Mouse (Mus musculus) hindbrain, embryonic 11.5 days (tissue): ENCODE results near the gene Snx11. TPM values are rescaled to one million over a fixed set of nuclear protein-coding genes. Genes with fewer than 3 reads are reported as not detected.

Experiments
- ATAC-seq: fragments of 200-750 bp; cut with Nextera tagmentation; 2 replicates; pipeline ENCODE4 v1.8.0; 2017; ENCODE audit warnings: mild to moderate bottlenecking, moderate TSS enrichment, moderate library complexity; ENCODE audit not compliant: low FRiP score
- DNase-seq: peaks from one replicate; pipeline ENCODE4 v3.0.0-alpha.2; 2015; ENCODE audit warnings: low spot score
- H3K27ac ChIP-seq: fragments of 300-500 bp; sonication (generic); 2 replicates; pipeline ENCODE4 v1.5.1; 2014; ENCODE audit warnings: mild to moderate bottlenecking, low read depth, low read length
- H3K27me3 ChIP-seq: fragments of 300-500 bp; sonication (generic); 2 replicates; pipeline ENCODE4 v1.6.1; 2014; ENCODE audit warnings: mild to moderate bottlenecking, low read length, moderate library complexity, mixed read lengths; ENCODE audit not compliant: control insufficient read depth, insufficient read depth
- H3K36me3 ChIP-seq: fragments of 300-500 bp; sonication (generic); 2 replicates; pipeline ENCODE4 v1.6.1; 2014; ENCODE audit warnings: mild to moderate bottlenecking, low read length, moderate library complexity, mixed read lengths; ENCODE audit not compliant: control insufficient read depth, insufficient read depth
- H3K4me1 ChIP-seq: fragments of 300-500 bp; sonication (generic); replicated peaks from 2 replicates; pipeline ENCODE4 v1.6.1; 2014; ENCODE audit warnings: low read length, mixed read lengths; ENCODE audit not compliant: control insufficient read depth, insufficient read depth
- H3K4me2 ChIP-seq: fragments of 300-500 bp; sonication (generic); replicated peaks from 2 replicates; pipeline ENCODE4 v1.6.1; 2014; ENCODE audit warnings: mild to moderate bottlenecking, low read depth, low read length
- H3K4me3 ChIP-seq: fragments of 300-500 bp; sonication (generic); 2 replicates; pipeline ENCODE4 v1.5.1; 2014; ENCODE audit warnings: low read depth, low read length
- H3K9ac ChIP-seq: fragments of 300-500 bp; sonication (generic); 2 replicates; pipeline ENCODE4 v1.6.1; 2014; ENCODE audit warnings: low read depth, low read length
- H3K9me3 ChIP-seq: fragments of 300-500 bp; sonication (generic); 2 replicates; pipeline ENCODE4 v1.6.1; 2016; ENCODE audit warnings: low read length; ENCODE audit not compliant: control insufficient read depth
- WGBS: fragments of 180-500 bp; shearing (Covaris S2); extraction: QIAGEN DNeasy Blood & Tissue Kit; methylation state at CpG from one replicate; pipeline ENCODE4 v1.1.7; 2014; 5-methylcytosine and 5-hydroxymethylcytosine counted together
- polyA plus RNA-seq: library from polyadenylated mRNA; unstranded; fragments of >200 nt; fragmentation: Nextera tagmentation; extraction: Ambion mirVana; gene quantifications from 2 replicates; pipeline ENCODE4 v1.2.1, GENCODE M21; 2014

Snx11 gene
- 13.8 and 14.4 TPM in 2 replicates for polyA plus RNA-seq

DNA sequence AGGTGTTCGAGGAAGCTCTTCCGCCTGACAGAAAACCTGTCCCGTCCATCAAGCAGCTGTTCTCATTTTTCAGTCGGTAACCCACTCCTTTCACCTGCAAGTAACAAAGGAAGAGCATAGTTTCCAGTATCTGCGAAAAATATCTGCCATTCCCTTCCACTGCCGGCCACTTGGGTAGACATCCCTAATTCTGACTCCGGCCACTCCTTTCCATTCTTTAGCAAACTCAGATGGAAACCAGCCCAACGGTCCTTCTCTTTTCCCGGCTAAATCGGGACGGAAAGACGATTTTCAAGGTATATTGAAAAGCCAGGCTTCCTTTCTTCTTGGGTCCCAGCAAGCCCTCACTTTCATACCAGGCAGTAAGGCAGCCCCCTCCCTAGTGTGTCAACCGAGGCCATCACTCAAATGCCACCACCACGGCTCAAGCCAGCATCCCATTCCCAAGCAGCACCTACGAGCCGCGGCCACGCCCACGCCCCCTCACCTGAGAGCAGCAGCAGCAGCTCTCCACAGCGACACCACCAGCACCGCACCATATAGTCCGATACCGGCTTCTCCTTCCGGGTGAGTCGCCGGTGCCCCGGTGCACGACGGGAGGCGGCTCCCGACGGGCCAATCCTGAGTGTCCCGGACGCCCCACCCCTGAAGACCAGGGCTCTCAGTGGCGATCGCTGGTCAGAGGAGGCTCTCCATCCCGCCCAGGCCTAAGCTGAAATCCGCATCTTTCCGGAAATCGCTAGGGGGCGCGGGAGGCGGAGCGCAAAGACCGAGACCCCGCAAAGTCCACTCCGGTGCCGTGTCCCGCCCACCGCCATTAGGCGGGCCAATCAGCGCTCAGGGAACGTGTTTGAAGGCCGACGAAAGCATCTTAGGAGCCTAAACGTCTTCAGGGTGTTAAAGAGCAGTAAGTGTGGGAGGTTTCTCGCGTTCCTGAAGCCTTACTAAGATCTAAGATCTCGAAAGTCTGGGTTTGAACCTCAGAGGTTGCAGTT lies at the start of gene Snx11:
Snx11 (minus strand) TSS at position 592 of the 995 bp plus-strand sequence.
- H3K4me1 ChIP-seq: peaks cover 2% of the 10 kb centered on the region; the same call in 1 of the 2 replicates
- WGBS: 2% methylated on average over 59 of the region's 59 CpGs
- H3K36me3 ChIP-seq: no peaks in the 10 kb centered on the region
- DNase-seq (peak; percentile 99), ATAC-seq (peak; percentile 98)
- H3K9ac ChIP-seq: peak within 1 kb of the TSS; percentile 53
- H3K9me3 ChIP-seq: no peaks in the 10 kb centered on the region
- H3K27me3 ChIP-seq: no peaks in the 10 kb centered on the region
- H3K4me3 ChIP-seq: peak within 1 kb of the TSS; percentile 69
- peak within 1 kb of the TSS; percentile 80 for H3K4me2 ChIP-seq
- H3K27ac ChIP-seq: peak within 1 kb of the TSS; percentile 59; the same call in 1 of the 2 replicates

DNA sequence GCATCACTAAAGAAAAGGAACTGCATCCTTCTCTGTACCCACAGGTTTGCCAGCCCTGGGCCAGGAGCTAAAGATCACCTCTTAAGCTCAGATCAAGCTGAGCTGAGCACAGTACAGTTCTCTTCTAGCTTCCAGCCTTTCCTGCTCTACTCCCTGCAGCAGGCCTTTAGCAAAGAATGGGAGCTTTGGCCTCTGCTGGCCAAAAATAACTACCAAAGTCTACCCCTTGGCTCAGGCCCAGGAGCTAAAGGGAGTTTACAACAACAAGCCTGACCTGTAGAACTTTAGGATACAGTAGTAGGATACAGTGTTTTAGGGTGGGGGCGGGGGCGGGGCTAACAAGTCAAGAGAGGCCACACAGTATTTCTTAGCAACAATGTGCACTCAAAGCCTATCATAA lies 49.1 kb upstream of the Snx11 start:
- Histone ChIP-seq H3K9me3 (no peaks in the 10 kb centered on the region), H3K36me3 (0 out of 2 replicates have a peak, but pooled peaks cover 6% of the 10 kb centered on the region), H3K4me2 (peak overlapping the region; percentile 17; the same call in 1 of the 2 replicates), H3K4me1 (peaks cover 12% of the 10 kb centered on the region), H3K4me3 (no peak overlapping the region), H3K9ac (peak overlapping the region; percentile 40), H3K27ac (peak overlapping the region; percentile 24; the same call in 1 of the 2 replicates), H3K27me3 (no peaks in the 10 kb centered on the region)
- no peak for DNase-seq
- ATAC-seq: no peak
- WGBS: 80% methylated on average over 2 of the region's 2 CpGs

DNA sequence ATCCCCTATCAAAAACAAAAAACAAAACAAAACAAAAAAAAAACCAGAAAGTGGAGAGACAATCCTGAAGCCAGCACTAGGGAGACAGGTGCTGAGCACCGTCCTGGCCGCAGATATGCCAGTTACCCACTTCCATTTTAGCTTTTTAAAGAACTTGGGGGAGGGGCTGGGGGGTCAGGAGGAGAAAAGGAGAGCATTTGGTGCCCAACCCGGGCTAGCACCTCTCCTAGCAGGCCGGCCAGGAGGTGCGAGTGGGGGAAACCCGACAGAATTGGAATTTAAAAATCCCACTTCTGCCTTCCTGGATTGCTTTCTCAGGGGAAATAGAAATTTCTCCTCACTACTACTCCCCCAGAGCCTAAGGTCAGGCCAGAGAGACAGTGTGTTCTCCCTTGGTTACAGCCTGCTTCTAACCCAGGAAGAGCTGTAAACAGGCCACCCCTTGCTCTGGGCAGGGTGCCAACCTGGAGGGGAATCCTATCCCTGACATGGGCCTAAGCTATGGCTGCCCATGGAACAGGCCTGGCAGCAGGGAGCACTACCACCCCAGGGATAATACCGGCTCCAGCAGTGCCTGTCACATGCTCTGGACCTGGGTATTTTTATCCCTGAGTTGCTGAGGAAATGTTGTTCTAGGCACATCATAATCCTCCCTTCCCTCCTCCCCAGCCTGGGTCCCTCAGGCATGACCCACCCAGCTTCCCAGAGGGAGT lies 47.6 kb upstream of the Snx11 start:
- no peaks in the 10 kb centered on the region for H3K27me3 ChIP-seq
- 46% methylated on average over 7 of the region's 7 CpGs for WGBS
- DNase-seq (no peak), ATAC-seq (no peak)
- H3K36me3 ChIP-seq: 0 out of 2 replicates have a peak, but pooled peaks cover 16% of the 10 kb centered on the region
- peak overlapping the region; percentile 90 for H3K27ac ChIP-seq
- peaks cover 12% of the 10 kb centered on the region for H3K4me1 ChIP-seq
- peak overlapping the region; percentile 56 for H3K9ac ChIP-seq
- peak overlapping the region; percentile 90; the same call in 1 of the 2 replicates for H3K4me2 ChIP-seq
- H3K4me3 ChIP-seq: no peak overlapping the region
- H3K9me3 ChIP-seq: no peaks in the 10 kb centered on the region

DNA sequence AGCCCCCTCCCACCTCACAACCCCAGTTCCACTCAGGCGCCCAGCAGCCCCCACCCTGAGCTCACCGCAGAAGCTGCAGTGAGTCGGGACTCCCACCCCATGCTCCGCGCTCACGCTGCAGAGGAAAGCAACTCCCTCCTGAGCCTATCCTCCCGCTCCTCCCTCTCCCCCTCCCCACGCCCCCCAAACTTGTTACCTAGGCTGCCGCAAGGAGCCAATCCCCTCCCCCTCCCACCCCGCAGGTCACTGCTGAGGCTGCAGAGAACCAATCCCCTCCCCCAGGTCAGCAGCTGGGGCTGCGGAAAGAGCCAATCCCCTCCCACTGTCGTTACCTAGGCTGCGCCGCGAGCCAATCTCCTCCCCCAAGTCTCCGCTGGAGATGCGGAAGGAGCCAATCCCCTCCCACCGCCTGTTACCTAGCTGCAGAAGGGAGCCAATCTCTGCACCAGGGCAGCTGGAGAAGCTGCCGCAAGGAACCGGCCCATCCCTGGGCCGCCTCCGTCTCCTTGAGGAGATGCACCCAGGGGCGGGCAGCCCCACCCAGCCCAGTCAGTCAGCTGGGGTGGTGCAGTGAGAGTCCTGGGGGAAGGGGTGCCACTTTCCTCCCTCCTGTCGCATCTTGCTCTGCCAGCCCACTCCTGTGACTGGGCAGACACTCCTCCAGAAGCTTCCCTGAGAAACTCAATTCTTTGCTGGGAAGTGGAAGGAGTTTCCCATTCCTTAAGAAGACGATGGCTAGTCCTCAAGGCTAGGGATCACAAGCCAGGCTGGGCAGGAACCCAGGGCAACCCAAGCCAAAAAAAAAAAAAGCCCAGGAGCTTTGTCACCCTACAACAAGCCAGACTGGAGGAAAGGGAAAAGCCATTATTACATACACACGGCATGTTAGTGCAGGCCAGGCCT lies 46.8 kb upstream of the Snx11 start:
- 3% methylated on average over 23 of the region's 26 CpGs for WGBS
- H3K4me3 ChIP-seq: peak overlapping the region; percentile 46
- peak overlapping the region; percentile 90 for H3K27ac ChIP-seq
- H3K9ac ChIP-seq: peak overlapping the region; percentile 59
- H3K27me3 ChIP-seq: no peaks in the 10 kb centered on the region
- H3K36me3 ChIP-seq: 0 out of 2 replicates have a peak, but pooled peaks cover 16% of the 10 kb centered on the region
- peak; percentile 94 for ATAC-seq
- peak; percentile 95 for DNase-seq
- H3K4me2 ChIP-seq: peak overlapping the region; percentile 90
- H3K9me3 ChIP-seq: no peaks in the 10 kb centered on the region
- peaks cover 12% of the 10 kb centered on the region for H3K4me1 ChIP-seq

DNA sequence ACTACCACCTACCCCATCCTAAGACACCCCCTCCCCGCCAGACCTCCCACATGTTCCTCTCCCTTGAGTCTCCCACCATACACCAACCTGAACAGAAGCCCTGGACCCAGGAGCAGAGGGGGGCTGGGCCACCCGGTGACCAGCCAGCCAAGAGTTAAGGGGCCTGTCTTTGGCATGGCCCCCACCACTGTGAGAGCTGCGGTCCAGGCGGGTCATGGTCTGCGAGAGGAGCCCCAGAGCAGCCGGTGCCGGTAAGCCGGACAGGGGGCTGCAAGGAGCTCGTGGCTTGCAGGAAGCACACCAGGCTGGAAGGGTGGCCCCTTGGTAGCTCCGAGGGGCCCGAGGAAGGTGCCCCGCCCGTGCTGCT lies 46.1 kb upstream of the Snx11 start:
- Histone ChIP-seq H3K9ac (peak overlapping the region; percentile 59), H3K36me3 (0 out of 2 replicates have a peak, but pooled peaks cover 16% of the 10 kb centered on the region), H3K27ac (peak overlapping the region; percentile 75), H3K4me3 (peak overlapping the region; percentile 46), H3K4me1 (peaks cover 12% of the 10 kb centered on the region), H3K27me3 (no peaks in the 10 kb centered on the region), H3K4me2 (peak overlapping the region; percentile 90), H3K9me3 (no peaks in the 10 kb centered on the region)
- WGBS: 4% methylated on average over 13 of the region's 13 CpGs
- no peak for DNase-seq
- ATAC-seq: no peak; the same call in none of the 2 replicates

DNA sequence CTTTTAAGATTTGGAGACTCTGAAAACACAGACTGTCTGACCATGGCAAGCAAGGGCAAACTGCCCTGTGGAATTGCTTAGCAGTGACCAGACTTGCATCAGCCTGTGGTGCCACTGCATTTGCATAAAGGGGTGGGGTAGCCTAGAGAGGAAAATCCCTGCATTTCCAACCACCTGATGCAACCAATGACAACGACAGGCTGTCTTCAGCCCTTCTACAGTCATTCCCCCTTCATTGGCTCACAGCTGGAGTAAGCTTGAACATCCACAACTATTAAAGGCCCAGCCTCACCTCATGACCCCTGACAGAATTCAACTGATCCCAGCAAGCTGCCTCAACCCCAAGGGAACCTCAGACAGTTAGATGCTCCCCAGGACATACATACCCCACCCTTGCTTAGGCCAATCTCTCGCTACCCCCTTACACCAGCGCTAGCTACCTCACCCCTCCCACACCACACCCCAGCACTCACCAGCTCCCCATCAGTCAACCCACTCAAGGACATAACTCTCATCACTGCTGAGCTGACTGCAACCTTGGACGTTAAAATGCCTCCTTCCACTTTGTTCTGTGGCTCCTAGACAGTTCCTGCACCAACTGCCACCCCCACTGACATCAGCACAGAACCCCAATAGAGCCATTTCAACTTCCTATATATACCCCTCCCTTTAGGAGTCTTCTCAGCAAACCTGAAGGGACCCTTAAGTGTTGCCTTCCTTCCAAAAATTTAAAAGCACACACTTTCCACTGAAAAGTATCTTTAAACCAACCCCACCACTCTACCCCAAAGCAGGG lies 45.5 kb upstream of the Snx11 start:
- Histone ChIP-seq H3K4me2 (peak overlapping the region; percentile 90), H3K9me3 (no peaks in the 10 kb centered on the region), H3K4me3 (peak overlapping the region; percentile 46; the same call in 1 of the 2 replicates), H3K36me3 (peaks cover 16% of the 10 kb centered on the region; the same call in 1 of the 2 replicates), H3K4me1 (peaks cover 12% of the 10 kb centered on the region), H3K27me3 (no peaks in the 10 kb centered on the region), H3K27ac (no peak overlapping the region), H3K9ac (0 out of 2 replicates have a peak overlapping the region, but pooled peaks have one; percentile 11)
- ATAC-seq: no peak
- 50% methylated on average over 4 of the region's 4 CpGs for WGBS
- DNase-seq: no peak

DNA sequence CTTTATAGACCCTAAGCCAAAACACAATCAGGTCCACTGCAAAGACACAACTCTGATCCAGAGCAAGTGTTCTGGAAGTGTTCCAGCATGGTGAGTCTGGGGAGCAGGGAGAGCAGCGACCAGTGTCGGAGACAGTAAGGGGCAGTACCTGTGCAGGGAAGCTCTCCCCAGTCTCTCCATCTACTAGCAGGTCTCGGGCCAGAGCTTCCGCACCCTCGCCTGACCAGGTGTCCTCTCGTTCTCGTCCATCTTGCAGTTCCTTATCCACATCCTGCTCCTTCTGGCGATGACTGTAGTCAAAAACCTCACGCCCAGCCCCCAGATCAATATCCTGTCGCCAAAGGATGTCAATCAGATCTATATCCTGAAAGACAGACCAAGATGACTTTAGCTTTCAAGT lies 44.6 kb upstream of the Snx11 start:
- Histone ChIP-seq H3K4me2 (no peak overlapping the region), H3K9ac (no peak overlapping the region), H3K4me1 (peaks cover 12% of the 10 kb centered on the region), H3K9me3 (no peaks in the 10 kb centered on the region), H3K27ac (no peak overlapping the region), H3K27me3 (no peaks in the 10 kb centered on the region), H3K4me3 (no peak overlapping the region), H3K36me3 (peaks cover 17% of the 10 kb centered on the region; the same call in 1 of the 2 replicates)
- no peak for DNase-seq
- 96% methylated on average over 10 of the region's 10 CpGs for WGBS
- no peak for ATAC-seq
